Mouse (Mus musculus) spleen, adult 2 months (tissue): Measurements from ENCODE around the gene Crim1. TPM values are rescaled to one million over a fixed set of nuclear protein-coding genes. Genes with fewer than 3 reads are reported as not detected.

ENCODE experiments used
- DNase-seq, 2 experiments: peaks; one replicate each; pipeline versions ENCODE4 v3.0.0 to v3.0.0-alpha.2; 2012 to 2021; ENCODE audit warnings: low spot score in 2 of 2, low read depth in 1 of 2
- H3K27ac ChIP-seq: fragments of 200-500 bp; 2 replicates; pipeline ENCODE4 v1.5.1; 2012; ENCODE audit warnings: low read length, inconsistent platforms; ENCODE audit not compliant: insufficient read depth
- H3K27me3 ChIP-seq: fragments of 200-500 bp; 2 replicates; pipeline ENCODE4 v1.6.1; 2012; ENCODE audit warnings: mild to moderate bottlenecking, moderate library complexity, low read length, inconsistent platforms; ENCODE audit not compliant: control insufficient read depth, insufficient read depth
- H3K36me3 ChIP-seq: fragments of 200-500 bp; 2 replicates; pipeline ENCODE4 v1.6.1; 2012; ENCODE audit warnings: mild to moderate bottlenecking, low read length, inconsistent platforms; ENCODE audit not compliant: control insufficient read depth, insufficient read depth
- H3K4me1 ChIP-seq: fragments of 200-500 bp; 2 replicates; pipeline ENCODE4 v1.6.1; 2011; ENCODE audit warnings: inconsistent platforms; ENCODE audit not compliant: control insufficient read depth, insufficient read depth, insufficient read length
- H3K4me3 ChIP-seq: fragments of 200-500 bp; 2 replicates; pipeline ENCODE4 v1.5.1; 2011; ENCODE audit warnings: mild to moderate bottlenecking, inconsistent platforms; ENCODE audit not compliant: insufficient read depth, insufficient read length; ENCODE audit errors: extremely low read depth
- CTCF ChIP-seq: fragments of 200-500 bp; IDR thresholded peaks from 2 replicates; pipeline ENCODE4 v1.5.1; 2011; ENCODE audit warnings: mild to moderate bottlenecking, inconsistent platforms; ENCODE audit not compliant: insufficient read depth, insufficient read length, insufficient replicate concordance; ENCODE audit errors: extremely low read depth
- POLR2A ChIP-seq: fragments of 200-500 bp; IDR thresholded peaks from 2 replicates; pipeline ENCODE4 v1.6.1; 2011; ENCODE audit warnings: low read depth, low read length, inconsistent platforms
- WGBS: fragments of 180-500 bp; shearing (Covaris S2); methylation state at CpG from one replicate; pipeline ENCODE4 v1.1.7; 2018; 5-methylcytosine and 5-hydroxymethylcytosine counted together
- polyA plus RNA-seq: library from polyadenylated mRNA; depleted of rRNA; stranded (reverse); fragments of >200 nt; gene quantifications from 2 replicates; pipeline ENCODE4 v1.2.3, GENCODE M21; 2012

The Crim1 gene
- polyA plus RNA-seq, 1 experiment = 20.5 TPM

- 86% methylated on average over 2 of the region's 2 CpGs for WGBS
- TF ChIP-seq POLR2A (no peak), CTCF (no peak)
Observed at GRCm38 (mm10) chr17:78209646-78210045, 9.6 kb downstream of the Crim1 start.

GRCm38 (mm10) chr17:78211881-78212280, 11.8 kb downstream of the Crim1 start:
- TF ChIP-seq CTCF = no peak
- TF ChIP-seq POLR2A = no peak
- H3K4me1 ChIP-seq = no peaks in the 10 kb centered on the region; the same call in 1 of the 2 replicates
- no peaks in the 10 kb centered on the region for H3K36me3 ChIP-seq
- no peak overlapping the region for H3K27ac ChIP-seq
- WGBS = 85% methylated on average over 5 of the region's 5 CpGs
- H3K27me3 ChIP-seq = no peaks in the 10 kb centered on the region
- no peak overlapping the region for H3K4me3 ChIP-seq
- DNase-seq = no peak

More at GRCm38 (mm10) chr17:78209646-78210045, 9.6 kb downstream of the Crim1 start:
- Histone ChIP-seq H3K27me3 (no peaks in the 10 kb centered on the region), H3K36me3 (no peaks in the 10 kb centered on the region), H3K27ac (no peak overlapping the region), H3K4me3 (no peak overlapping the region), H3K4me1 (no peaks in the 10 kb centered on the region; the same call in 1 of the 2 replicates)
- DNase-seq = no peak

- no peak overlapping the region for H3K27ac ChIP-seq
- 88% methylated on average over 6 of the region's 6 CpGs for WGBS
- no peak overlapping the region for H3K4me3 ChIP-seq
- H3K4me1 ChIP-seq = no peaks in the 10 kb centered on the region; the same call in 1 of the 2 replicates
- H3K27me3 ChIP-seq = no peaks in the 10 kb centered on the region
- no peaks in the 10 kb centered on the region for H3K36me3 ChIP-seq
- TF ChIP-seq POLR2A (no peak), CTCF (no peak)
- no peak for DNase-seq
Observed at GRCm38 (mm10) chr17:78213128-78213527, 13.1 kb downstream of the Crim1 start.

- H3K36me3 ChIP-seq = no peaks in the 10 kb centered on the region
- no peak overlapping the region for H3K4me3 ChIP-seq
- no peak overlapping the region for H3K27ac ChIP-seq
- 81% methylated on average over 3 of the region's 3 CpGs for WGBS
- H3K4me1 ChIP-seq = no peaks in the 10 kb centered on the region; the same call in 1 of the 2 replicates
- no peak for TF ChIP-seq POLR2A
- H3K27me3 ChIP-seq = no peaks in the 10 kb centered on the region
- no peak for DNase-seq
Observed at GRCm38 (mm10) chr17:78216526-78216925, 16.5 kb downstream of the Crim1 start.

GRCm38 (mm10) chr17:78217406-78217805, 17.4 kb downstream of the Crim1 start:
- no peak for DNase-seq
- Histone ChIP-seq H3K4me1 (no peaks in the 10 kb centered on the region; the same call in 1 of the 2 replicates), H3K36me3 (no peaks in the 10 kb centered on the region), H3K4me3 (no peak overlapping the region), H3K27ac (no peak overlapping the region), H3K27me3 (no peaks in the 10 kb centered on the region)
- WGBS = 89% methylated on average over 6 of the region's 6 CpGs
- TF ChIP-seq CTCF = no peak
- TF ChIP-seq POLR2A = no peak

GRCm38 (mm10) chr17:78218506-78219232, 18.6 kb downstream of the Crim1 start:
- TF ChIP-seq POLR2A (no peak), CTCF (no peak)

GRCm38 (mm10) chr17:78221007-78221642, 21.1 kb downstream of the Crim1 start:
- DNase-seq = no peak
- H3K4me1 ChIP-seq = no peaks in the 10 kb centered on the region; the same call in 1 of the 2 replicates
- TF ChIP-seq CTCF (no peak), POLR2A (no peak)
- H3K27ac ChIP-seq = no peak overlapping the region
- no peak overlapping the region for H3K4me3 ChIP-seq
- H3K27me3 ChIP-seq = no peaks in the 10 kb centered on the region
- WGBS = 84% methylated on average over 8 of the region's 8 CpGs
- H3K36me3 ChIP-seq = no peaks in the 10 kb centered on the region

More at GRCm38 (mm10) chr17:78218506-78219232, 18.6 kb downstream of the Crim1 start:
- no peaks in the 10 kb centered on the region; the same call in 1 of the 2 replicates for H3K4me1 ChIP-seq
- WGBS = 79% methylated on average over 10 of the region's 10 CpGs
- no peak overlapping the region for H3K27ac ChIP-seq
- no peak for DNase-seq
- no peak overlapping the region for H3K4me3 ChIP-seq
- H3K27me3 ChIP-seq = no peaks in the 10 kb centered on the region
- no peaks in the 10 kb centered on the region for H3K36me3 ChIP-seq
